Mouse (Mus musculus) stomach, embryonic 14.5 days (tissue): ENCODE data around the gene Thsd7b. TPM values are rescaled to one million over a fixed set of nuclear protein-coding genes. Genes with fewer than 3 reads are reported as not detected.

Experiments used
- ATAC-seq: fragments of 200-750 bp; cut with Nextera tagmentation; 2 replicates; pipeline ENCODE4 v1.8.0; 2017; ENCODE audit warnings: low read depth, moderate TSS enrichment; ENCODE audit not compliant: insufficient number of reproducible peaks, insufficient read depth, low FRiP score
- H3K27ac ChIP-seq: fragments of 300-500 bp; sonication (generic); 2 replicates; pipeline ENCODE4 v1.5.1; 2014; ENCODE audit warnings: mild to moderate bottlenecking, low read length, moderate library complexity, mixed read lengths
- H3K27me3 ChIP-seq: fragments of 300-500 bp; sonication (generic); 2 replicates; pipeline ENCODE4 v1.6.1; 2014; ENCODE audit warnings: low read length, control low read depth, mixed read lengths; ENCODE audit not compliant: control insufficient read depth, insufficient read depth
- H3K36me3 ChIP-seq: fragments of 300-500 bp; sonication (generic); 2 replicates; pipeline ENCODE4 v1.6.1; 2014; ENCODE audit warnings: mild to moderate bottlenecking, control low read depth, low read length, moderate library complexity, mixed read lengths; ENCODE audit not compliant: control insufficient read depth, insufficient read depth
- H3K4me1 ChIP-seq: fragments of 300-500 bp; sonication (generic); 2 replicates; pipeline ENCODE4 v1.6.1; 2014; ENCODE audit warnings: low read length, control low read depth, mixed read lengths; ENCODE audit not compliant: control insufficient read depth, insufficient read depth
- H3K4me2 ChIP-seq: fragments of 300-500 bp; sonication (generic); replicated peaks from 2 replicates; pipeline ENCODE4 v1.6.1; 2014; ENCODE audit warnings: low read depth, low read length, control low read depth
- H3K4me3 ChIP-seq: fragments of 300-500 bp; sonication (generic); 2 replicates; pipeline ENCODE4 v1.5.1; 2014; ENCODE audit warnings: low read depth, low read length, control low read depth
- H3K9ac ChIP-seq: fragments of 300-500 bp; sonication (generic); replicated peaks from 2 replicates; pipeline ENCODE4 v1.6.1; 2014; ENCODE audit warnings: low read depth, mild to moderate bottlenecking, control low read depth, low read length, moderate library complexity, mixed read lengths
- H3K9me3 ChIP-seq: fragments of 300-500 bp; sonication (generic); 2 replicates; pipeline ENCODE4 v1.6.1; 2016; ENCODE audit warnings: low read depth, low read length, control low read depth; ENCODE audit not compliant: control insufficient read depth
- WGBS: fragments of 180-500 bp; shearing (Covaris S2); extraction: QIAGEN DNeasy Blood & Tissue Kit; methylation state at CpG from one replicate; pipeline ENCODE4 v1.1.7; 2014; 5-methylcytosine and 5-hydroxymethylcytosine counted together
- polyA plus RNA-seq: library from polyadenylated mRNA; unstranded; fragments of >200 nt; fragmentation: Nextera tagmentation; extraction: Ambion mirVana; gene quantifications from 2 replicates; pipeline ENCODE4 v1.2.1, GENCODE M21; 2014

The Thsd7b gene
- polyA plus RNA-seq, 1 experiment from 2014 or later = 2.5 TPM

DNA sequence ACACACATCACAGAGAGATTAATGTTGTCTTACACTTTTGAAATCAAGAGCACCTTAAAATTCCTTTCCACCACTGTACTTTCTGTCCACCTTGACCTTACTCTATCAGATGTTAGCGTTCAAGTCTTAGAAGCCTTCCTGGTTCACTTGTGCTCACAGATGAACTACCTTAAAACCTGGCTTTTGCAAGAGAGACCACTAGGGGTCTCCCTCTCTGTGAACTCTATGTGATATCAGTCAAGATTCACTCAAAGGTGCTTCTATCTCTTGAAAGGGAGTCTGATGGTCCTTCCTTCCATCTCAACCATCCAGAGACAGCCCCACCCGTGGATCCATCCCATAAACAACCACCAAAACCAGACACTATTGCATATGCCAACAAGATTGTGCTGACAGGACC is 570.3 kb downstream of the Thsd7b start:
- Histone ChIP-seq H3K4me1 (peaks cover under 1% of the 10 kb centered on the region; the same call in 1 of the 2 replicates), H3K36me3 (no peaks in the 10 kb centered on the region), H3K9me3 (no peaks in the 10 kb centered on the region), H3K9ac (no peak overlapping the region), H3K4me2 (no peak overlapping the region), H3K27me3 (no peaks in the 10 kb centered on the region), H3K27ac (no peak overlapping the region), H3K4me3 (no peak overlapping the region)
- 54% methylated on average over 2 of the region's 2 CpGs for WGBS
- ATAC-seq = no peak

DNA sequence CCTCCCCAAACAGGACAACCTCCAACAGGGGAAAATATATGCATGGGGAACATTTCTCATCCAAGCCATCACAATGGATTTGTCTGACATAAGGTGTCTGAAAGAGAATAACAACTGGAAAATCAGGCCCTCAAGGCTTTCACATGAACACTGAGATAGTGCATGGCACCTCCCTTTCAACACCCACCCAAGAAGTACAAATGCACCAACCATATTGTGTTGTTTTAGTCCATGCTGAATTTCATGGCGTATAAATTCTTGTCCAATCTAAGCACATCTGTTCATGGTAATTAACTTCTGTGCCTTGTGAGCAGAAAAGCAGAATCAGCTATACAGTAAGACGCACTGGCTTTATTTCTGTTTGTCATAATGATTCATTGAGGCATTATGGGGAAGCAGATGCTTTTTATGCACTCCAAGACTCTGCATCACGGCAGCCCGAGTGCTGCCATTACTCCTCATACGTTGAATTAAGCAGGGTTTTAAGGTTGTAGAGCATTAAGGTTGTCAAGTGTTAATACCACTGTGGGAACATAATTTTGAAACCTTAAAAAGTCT is 577.0 kb downstream of the Thsd7b start:
- H3K27me3 ChIP-seq = no peaks in the 10 kb centered on the region
- H3K9me3 ChIP-seq = no peaks in the 10 kb centered on the region
- ATAC-seq = no peak
- H3K4me1 ChIP-seq = no peaks in the 10 kb centered on the region
- H3K36me3 ChIP-seq = no peaks in the 10 kb centered on the region
- no peak overlapping the region for H3K27ac ChIP-seq
- WGBS = 49% methylated on average over 5 of the region's 5 CpGs
- H3K4me2 ChIP-seq = no peak overlapping the region
- H3K4me3 ChIP-seq = no peak overlapping the region
- no peak overlapping the region for H3K9ac ChIP-seq

- ATAC-seq = no peak
- 72% methylated on average over 6 of the region's 6 CpGs for WGBS
- Histone ChIP-seq H3K36me3 (no peaks in the 10 kb centered on the region), H3K4me3 (no peak overlapping the region), H3K27me3 (no peaks in the 10 kb centered on the region), H3K4me2 (no peak overlapping the region), H3K9ac (no peak overlapping the region), H3K4me1 (no peaks in the 10 kb centered on the region), H3K9me3 (no peaks in the 10 kb centered on the region), H3K27ac (no peak overlapping the region)
These were observed 594.6 kb downstream of the Thsd7b start for GRCm38 (mm10) chr1:129867714-129868113.

DNA sequence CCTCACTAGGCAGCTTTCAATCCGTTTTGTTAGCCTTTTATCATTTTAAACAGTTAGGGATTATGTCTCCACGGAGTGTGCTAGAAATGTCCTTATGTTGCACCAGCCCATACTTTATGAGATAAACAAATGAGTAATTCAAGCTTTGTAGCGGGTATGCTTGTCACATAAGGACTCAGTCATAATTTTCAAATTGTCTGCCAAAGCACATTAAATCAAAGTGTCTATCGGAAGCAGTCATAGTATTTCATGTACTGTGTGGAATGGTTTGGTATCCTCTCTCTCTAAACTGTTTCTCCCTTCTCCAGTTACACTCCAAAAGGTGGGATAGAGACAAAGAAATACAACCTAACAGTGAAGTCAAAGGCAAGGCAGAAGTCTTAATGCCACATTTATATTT is 601.3 kb downstream of the Thsd7b start:
- H3K36me3 ChIP-seq = no peaks in the 10 kb centered on the region
- H3K9me3 ChIP-seq = no peaks in the 10 kb centered on the region
- H3K27ac ChIP-seq = no peak overlapping the region
- H3K27me3 ChIP-seq = no peaks in the 10 kb centered on the region
- no peak overlapping the region for H3K4me2 ChIP-seq
- 38% methylated on average over 4 of the region's 4 CpGs for WGBS
- no peak overlapping the region for H3K9ac ChIP-seq
- H3K4me1 ChIP-seq = no peaks in the 10 kb centered on the region
- no peak overlapping the region for H3K4me3 ChIP-seq
- ATAC-seq = no peak

- ATAC-seq = no peak
- H3K9me3 ChIP-seq = no peaks in the 10 kb centered on the region
- H3K4me3 ChIP-seq = no peak overlapping the region
- no peak overlapping the region for H3K9ac ChIP-seq
- WGBS = 51% methylated on average over 1 of the region's 1 CpGs
- no peaks in the 10 kb centered on the region for H3K4me1 ChIP-seq
- H3K27me3 ChIP-seq = no peaks in the 10 kb centered on the region
- H3K27ac ChIP-seq = no peak overlapping the region
- no peaks in the 10 kb centered on the region for H3K36me3 ChIP-seq
- no peak overlapping the region for H3K4me2 ChIP-seq
These were observed 614.8 kb downstream of the Thsd7b start for GRCm38 (mm10) chr1:129887861-129888260.

- ATAC-seq = no peak
- Histone ChIP-seq H3K36me3 (no peaks in the 10 kb centered on the region), H3K4me1 (no peaks in the 10 kb centered on the region), H3K9ac (no peak overlapping the region), H3K9me3 (no peaks in the 10 kb centered on the region), H3K27ac (no peak overlapping the region), H3K4me3 (no peak overlapping the region), H3K27me3 (no peaks in the 10 kb centered on the region), H3K4me2 (no peak overlapping the region)
- WGBS = 81% methylated on average over 5 of the region's 5 CpGs
These were observed 625.0 kb downstream of the Thsd7b start for GRCm38 (mm10) chr1:129898121-129898520.

DNA sequence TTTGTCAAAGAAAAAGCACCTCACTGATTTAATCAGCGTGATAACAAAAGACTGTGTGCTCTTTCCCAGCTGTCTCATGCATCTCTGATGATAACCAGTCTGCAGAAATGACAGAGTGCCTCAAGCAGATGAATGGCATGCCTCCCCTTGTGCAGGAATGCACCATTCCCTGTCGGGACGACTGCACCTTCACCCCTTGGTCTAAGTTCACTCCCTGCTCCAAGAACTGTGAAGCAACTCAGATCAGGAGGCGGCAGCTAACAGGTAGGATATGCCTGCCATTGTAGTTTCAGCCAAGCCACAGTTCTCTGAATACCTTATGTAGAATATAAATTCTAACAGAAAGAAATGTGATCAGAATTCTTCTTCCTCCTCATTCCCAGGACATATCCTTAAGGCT is 642.4 kb downstream of the Thsd7b start:
- ATAC-seq = no peak
- Histone ChIP-seq H3K27ac (no peak overlapping the region), H3K36me3 (no peaks in the 10 kb centered on the region), H3K4me2 (no peak overlapping the region), H3K9ac (no peak overlapping the region), H3K27me3 (no peaks in the 10 kb centered on the region), H3K4me3 (no peak overlapping the region), H3K9me3 (no peaks in the 10 kb centered on the region), H3K4me1 (no peaks in the 10 kb centered on the region)
- 28% methylated on average over 4 of the region's 4 CpGs for WGBS

DNA sequence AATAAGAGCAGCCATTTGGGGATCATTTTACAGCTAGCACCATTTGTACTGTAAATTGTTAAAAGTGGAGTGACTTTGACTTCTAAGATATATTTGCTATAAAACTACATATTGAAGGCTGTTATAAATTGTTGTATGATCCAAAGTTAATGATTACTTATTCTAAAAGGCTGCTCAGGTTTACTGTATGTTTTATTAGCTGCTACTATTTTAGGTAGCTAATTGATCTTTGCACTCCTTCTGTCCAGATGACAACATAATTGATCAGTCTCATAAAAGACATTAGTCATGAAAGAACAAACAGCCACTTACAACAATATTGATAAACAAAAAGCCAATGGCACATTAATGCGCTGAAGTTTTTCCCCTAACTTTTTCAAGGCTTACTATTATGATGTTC is 644.5 kb downstream of the Thsd7b start:
- no peaks in the 10 kb centered on the region for H3K4me1 ChIP-seq
- no peaks in the 10 kb centered on the region for H3K27me3 ChIP-seq
- 81% methylated on average over 1 of the region's 1 CpGs for WGBS
- ATAC-seq = no peak
- no peak overlapping the region for H3K4me3 ChIP-seq
- H3K9me3 ChIP-seq = no peaks in the 10 kb centered on the region
- no peak overlapping the region for H3K4me2 ChIP-seq
- no peaks in the 10 kb centered on the region for H3K36me3 ChIP-seq
- no peak overlapping the region for H3K27ac ChIP-seq
- no peak overlapping the region for H3K9ac ChIP-seq

DNA sequence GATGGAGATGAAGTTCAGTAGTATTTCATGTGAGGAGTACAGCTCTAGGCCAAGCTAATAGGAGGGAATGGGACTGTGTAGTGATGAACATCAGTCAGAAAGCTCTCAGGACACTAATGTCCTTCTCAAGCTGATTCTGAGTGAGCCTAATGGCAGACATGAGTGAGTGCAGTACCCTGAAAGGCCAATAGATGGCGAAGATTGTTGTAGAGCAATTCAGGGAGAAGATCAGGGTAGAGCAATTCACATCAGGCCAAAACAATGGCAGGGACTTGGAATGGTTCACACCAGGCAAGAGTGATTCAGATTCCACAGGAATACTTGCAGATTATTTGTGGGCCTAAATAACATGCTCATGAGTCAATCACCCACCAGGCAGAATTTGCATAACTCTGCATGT is 646.3 kb downstream of the Thsd7b start:
- Histone ChIP-seq H3K9me3 (no peaks in the 10 kb centered on the region), H3K27me3 (no peaks in the 10 kb centered on the region), H3K9ac (no peak overlapping the region), H3K4me3 (no peak overlapping the region), H3K4me1 (no peaks in the 10 kb centered on the region), H3K36me3 (no peaks in the 10 kb centered on the region), H3K27ac (no peak overlapping the region), H3K4me2 (no peak overlapping the region)
- WGBS = 66% methylated on average over 1 of the region's 1 CpGs
- ATAC-seq = no peak
